Mouse (Mus musculus) lung, embryonic 16.5 days (tissue): ENCODE data around the gene Cycs. TPM values are rescaled to one million over a fixed set of nuclear protein-coding genes. Genes with fewer than 3 reads are reported as not detected.

Source experiments
- ATAC-seq: fragments of 200-750 bp; cut with Nextera tagmentation; 2 replicates; pipeline ENCODE4 v1.8.0; 2017; ENCODE audit warnings: low read depth, mild to moderate bottlenecking, moderate library complexity
- H3K27ac ChIP-seq: fragments of 300-500 bp; sonication (generic); 2 replicates; pipeline ENCODE4 v1.5.1; 2014; ENCODE audit warnings: mild to moderate bottlenecking, control low read depth, low read length
- H3K27me3 ChIP-seq: fragments of 300-500 bp; sonication (generic); 2 replicates; pipeline ENCODE4 v1.6.1; 2014; ENCODE audit warnings: low read depth, low read length, mixed read lengths; ENCODE audit not compliant: control insufficient read depth, insufficient read depth
- H3K36me3 ChIP-seq: fragments of 300-500 bp; sonication (generic); 2 replicates; pipeline ENCODE4 v1.6.1; 2014; ENCODE audit warnings: low read length; ENCODE audit not compliant: control insufficient read depth, insufficient read depth
- H3K4me1 ChIP-seq: fragments of 300-500 bp; sonication (generic); replicated peaks from 2 replicates; pipeline ENCODE4 v1.6.1; 2014; ENCODE audit warnings: low read length, mixed read lengths; ENCODE audit not compliant: control insufficient read depth, insufficient read depth
- H3K4me2 ChIP-seq: fragments of 300-500 bp; sonication (generic); 2 replicates; pipeline ENCODE4 v1.6.1; 2014; ENCODE audit warnings: low read depth, low read length, control low read depth
- H3K4me3 ChIP-seq: fragments of 300-500 bp; sonication (generic); 2 replicates; pipeline ENCODE4 v1.5.1; 2014; ENCODE audit warnings: mild to moderate bottlenecking, low read length, control low read depth
- H3K9ac ChIP-seq: fragments of 300-500 bp; sonication (generic); 2 replicates; pipeline ENCODE4 v1.6.1; 2014; ENCODE audit warnings: low read length, control low read depth
- H3K9me3 ChIP-seq: fragments of 300-500 bp; sonication (generic); 2 replicates; pipeline ENCODE4 v1.6.1; 2016; ENCODE audit warnings: low read length; ENCODE audit not compliant: control insufficient read depth
- WGBS: fragments of 180-500 bp; shearing (Covaris S2); extraction: QIAGEN DNeasy Blood & Tissue Kit; methylation state at CpG from one replicate; pipeline ENCODE4 v1.1.7; 2014; 5-methylcytosine and 5-hydroxymethylcytosine counted together
- polyA plus RNA-seq: library from polyadenylated mRNA; unstranded; fragments of >200 nt; fragmentation: Nextera tagmentation; extraction: Ambion mirVana; gene quantifications from 2 replicates; pipeline ENCODE4 v1.2.1, GENCODE M21; 2015

The Cycs gene
- polyA plus RNA-seq, 1 experiment from 2014 or later, result 53.7 TPM

DNA sequence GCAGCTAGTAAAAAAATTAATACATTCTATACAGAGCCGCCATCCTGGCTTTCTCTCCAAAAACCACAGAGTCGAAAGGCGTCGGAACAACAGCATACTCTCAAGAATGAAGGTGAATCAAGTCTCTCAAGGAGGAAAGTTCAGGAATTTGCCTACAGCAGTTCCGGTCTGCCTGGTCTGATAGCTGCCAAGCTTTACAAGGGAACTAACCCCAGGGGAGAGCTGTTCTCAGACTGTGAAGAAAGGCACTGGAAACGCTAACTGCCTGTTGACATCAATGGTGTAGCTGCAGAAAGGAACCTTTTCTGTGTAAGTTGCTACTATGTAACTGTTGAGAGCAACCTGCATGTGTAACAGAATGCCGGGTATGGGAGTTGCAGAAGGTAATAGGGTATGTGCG, 34.4 kb downstream of the Cycs start:
- no peaks in the 10 kb centered on the region for H3K36me3 ChIP-seq
- H3K9me3 ChIP-seq, result no peaks in the 10 kb centered on the region
- H3K27me3 ChIP-seq, result no peaks in the 10 kb centered on the region
- ATAC-seq, result no peak
- WGBS, result 75% methylated on average over 8 of the region's 8 CpGs
- no peak overlapping the region for H3K4me2 ChIP-seq
- no peaks in the 10 kb centered on the region for H3K4me1 ChIP-seq
- H3K27ac ChIP-seq, result no peak overlapping the region
- no peak overlapping the region for H3K4me3 ChIP-seq
- no peak overlapping the region for H3K9ac ChIP-seq

DNA sequence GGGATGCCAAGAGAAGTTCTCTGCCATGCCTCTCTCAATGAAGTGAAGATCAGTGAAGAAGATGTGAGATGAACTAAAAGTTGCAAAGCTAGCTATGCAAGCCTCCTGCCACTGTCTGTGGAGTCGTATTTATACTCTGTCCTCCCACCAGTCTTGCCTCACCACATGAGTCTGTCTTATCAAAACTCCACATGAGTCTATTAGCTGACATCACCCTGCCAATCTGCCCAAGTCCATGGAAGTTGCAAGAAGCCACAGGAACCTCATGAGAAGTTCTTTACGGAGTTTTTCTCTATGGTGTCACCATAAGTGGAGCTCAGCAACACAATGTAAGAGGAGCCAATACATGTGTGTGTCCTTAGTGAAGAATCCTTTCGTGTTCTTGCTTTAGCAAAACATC, 35.3 kb downstream of the Cycs start:
- Histone ChIP-seq H3K27me3 (no peaks in the 10 kb centered on the region), H3K4me1 (no peaks in the 10 kb centered on the region), H3K9me3 (no peaks in the 10 kb centered on the region), H3K27ac (no peak overlapping the region), H3K4me2 (no peak overlapping the region), H3K4me3 (no peak overlapping the region), H3K36me3 (no peaks in the 10 kb centered on the region), H3K9ac (no peak overlapping the region)
- 77% methylated on average over 3 of the region's 3 CpGs for WGBS
- no peak for ATAC-seq

DNA sequence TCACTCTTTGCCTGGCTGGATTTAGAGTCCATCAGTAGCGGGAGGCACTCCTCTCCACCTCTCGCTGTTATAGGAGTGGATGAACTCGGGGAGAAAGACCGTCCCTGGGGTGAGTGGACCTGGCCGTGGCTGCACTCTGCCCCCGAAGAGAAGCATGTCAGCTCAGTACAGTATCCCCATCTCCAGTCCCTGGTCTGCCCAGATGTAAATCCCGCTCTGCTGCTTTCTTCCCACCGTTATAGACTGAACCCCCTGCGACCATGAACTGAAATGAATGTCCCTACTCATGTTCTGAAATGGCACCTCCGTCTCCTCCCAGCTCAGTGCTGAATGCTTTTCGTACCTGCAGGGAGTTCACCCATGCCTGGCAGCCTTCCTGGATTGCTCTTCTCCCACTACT, 37.1 kb downstream of the Cycs start:
- no peak overlapping the region for H3K9ac ChIP-seq
- no peak overlapping the region for H3K27ac ChIP-seq
- H3K36me3 ChIP-seq, result no peaks in the 10 kb centered on the region
- no peaks in the 10 kb centered on the region for H3K4me1 ChIP-seq
- 78% methylated on average over 11 of the region's 11 CpGs for WGBS
- H3K4me2 ChIP-seq, result no peak overlapping the region
- H3K27me3 ChIP-seq, result no peaks in the 10 kb centered on the region
- no peaks in the 10 kb centered on the region for H3K9me3 ChIP-seq
- ATAC-seq, result no peak
- no peak overlapping the region for H3K4me3 ChIP-seq

DNA sequence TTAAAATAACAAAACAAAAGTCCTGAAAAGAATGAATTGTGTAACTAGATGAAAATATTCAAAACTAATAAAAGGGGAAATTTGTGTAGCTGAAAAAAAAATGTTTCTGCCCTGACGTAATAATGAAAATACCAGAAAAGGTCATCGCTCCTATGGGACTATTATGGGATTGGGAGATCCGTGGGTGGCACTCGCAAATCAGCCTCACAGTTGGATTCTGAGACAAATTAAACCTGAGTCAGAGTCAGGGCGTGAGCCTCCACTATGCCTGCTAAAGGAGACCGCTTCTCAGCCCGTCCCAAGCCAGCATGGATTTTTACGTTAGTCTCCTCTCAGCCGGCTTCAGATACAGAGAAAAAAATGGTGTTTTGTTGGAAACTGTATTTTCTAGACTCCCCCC, 38.9 kb downstream of the Cycs start:
- no peak overlapping the region for H3K9ac ChIP-seq
- H3K4me2 ChIP-seq, result no peak overlapping the region
- no peaks in the 10 kb centered on the region for H3K4me1 ChIP-seq
- no peaks in the 10 kb centered on the region for H3K9me3 ChIP-seq
- 74% methylated on average over 9 of the region's 9 CpGs for WGBS
- no peaks in the 10 kb centered on the region for H3K36me3 ChIP-seq
- no peak for ATAC-seq
- no peak overlapping the region for H3K4me3 ChIP-seq
- H3K27ac ChIP-seq, result no peak overlapping the region
- H3K27me3 ChIP-seq, result no peaks in the 10 kb centered on the region

DNA sequence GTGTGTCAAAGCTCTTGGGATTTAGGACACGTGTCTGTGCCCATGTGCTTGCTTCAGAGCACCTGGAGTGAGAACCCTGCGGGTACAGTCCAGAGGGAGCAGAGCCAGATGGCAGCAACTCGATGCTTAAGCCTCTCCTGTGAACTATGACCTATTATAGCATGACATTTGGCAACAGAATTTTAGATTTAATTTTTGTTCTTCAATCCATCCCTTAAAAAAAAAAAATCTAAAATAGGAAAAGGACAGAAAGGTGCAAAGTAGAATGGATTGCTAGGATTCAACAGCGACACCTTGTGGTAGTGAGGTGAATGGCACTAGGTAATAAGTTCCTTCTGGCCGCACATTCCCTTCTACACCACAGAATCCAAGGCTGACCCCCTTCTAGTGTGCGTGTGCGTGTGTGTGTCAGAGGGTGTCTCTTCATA, 39.7 kb downstream of the Cycs start:
- no peaks in the 10 kb centered on the region for H3K4me1 ChIP-seq
- no peaks in the 10 kb centered on the region for H3K9me3 ChIP-seq
- no peak for ATAC-seq
- no peaks in the 10 kb centered on the region for H3K36me3 ChIP-seq
- no peak overlapping the region for H3K9ac ChIP-seq
- 27% methylated on average over 7 of the region's 7 CpGs for WGBS
- H3K4me2 ChIP-seq, result no peak overlapping the region
- H3K4me3 ChIP-seq, result no peak overlapping the region
- H3K27me3 ChIP-seq, result no peaks in the 10 kb centered on the region
- H3K27ac ChIP-seq, result no peak overlapping the region

DNA sequence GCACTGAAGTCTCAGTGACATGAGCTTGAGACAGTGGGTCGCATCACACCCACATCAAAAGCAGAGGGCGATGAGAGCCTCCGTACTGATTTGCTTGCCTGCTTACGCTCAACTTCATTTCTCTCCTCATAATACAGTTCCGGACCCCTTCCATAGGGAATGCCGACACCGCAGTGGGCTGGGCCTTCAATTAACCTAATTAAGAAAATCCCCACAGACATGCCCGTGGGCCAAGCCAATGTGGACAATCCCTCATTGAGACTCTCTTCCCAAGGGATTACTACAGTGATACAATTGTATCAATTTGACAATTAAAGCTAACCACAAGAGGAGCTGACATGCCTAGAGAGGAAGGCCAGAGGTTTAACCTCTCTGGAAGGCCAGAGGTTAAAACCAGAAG, 40.5 kb downstream of the Cycs start:
- no peak for ATAC-seq

DNA sequence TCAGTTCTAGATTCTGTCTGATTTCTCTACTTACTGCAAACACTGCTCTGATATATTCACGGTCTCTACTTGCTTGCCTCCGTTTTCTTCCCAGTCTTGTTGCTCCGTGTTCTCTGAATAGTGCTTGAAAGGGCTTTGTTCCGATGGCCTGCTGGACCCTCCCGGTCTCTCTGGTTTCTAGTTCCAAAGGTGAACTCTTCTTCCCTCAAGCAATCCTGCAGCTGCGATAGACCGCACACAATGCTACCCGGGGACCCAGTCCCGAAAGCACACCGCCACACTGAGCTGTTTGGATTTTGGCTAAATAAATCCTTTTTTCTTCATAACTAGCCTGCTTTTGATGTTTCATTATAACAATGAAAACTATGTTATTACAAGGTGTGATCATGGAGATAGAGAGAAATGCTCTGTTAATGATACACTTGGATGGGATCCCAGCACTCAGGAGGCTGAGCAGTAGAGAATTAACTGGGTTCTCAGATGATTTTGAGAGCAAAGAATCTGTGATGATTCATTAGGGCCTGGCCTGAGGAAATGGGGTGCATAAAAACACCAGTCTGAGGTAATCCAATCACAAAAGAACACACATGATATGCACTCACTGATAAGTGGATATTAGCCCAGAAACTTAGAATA, 42.0 kb downstream of the Cycs start:
- Histone ChIP-seq H3K36me3 (no peaks in the 10 kb centered on the region), H3K4me3 (no peak overlapping the region), H3K27me3 (no peaks in the 10 kb centered on the region), H3K9me3 (no peaks in the 10 kb centered on the region), H3K27ac (no peak overlapping the region), H3K4me2 (no peak overlapping the region), H3K4me1 (no peaks in the 10 kb centered on the region), H3K9ac (no peak overlapping the region)
- 84% methylated on average over 10 of the region's 10 CpGs for WGBS
- no peak for ATAC-seq

More for the DNA sequence above, 40.5 kb downstream of the Cycs start:
- no peak overlapping the region for H3K9ac ChIP-seq
- H3K27ac ChIP-seq, result no peak overlapping the region
- H3K4me2 ChIP-seq, result no peak overlapping the region
- H3K4me3 ChIP-seq, result no peak overlapping the region
- H3K36me3 ChIP-seq, result no peaks in the 10 kb centered on the region
- H3K27me3 ChIP-seq, result no peaks in the 10 kb centered on the region
- no peaks in the 10 kb centered on the region for H3K9me3 ChIP-seq
- no peaks in the 10 kb centered on the region for H3K4me1 ChIP-seq
- WGBS, result 86% methylated on average over 8 of the region's 8 CpGs

DNA sequence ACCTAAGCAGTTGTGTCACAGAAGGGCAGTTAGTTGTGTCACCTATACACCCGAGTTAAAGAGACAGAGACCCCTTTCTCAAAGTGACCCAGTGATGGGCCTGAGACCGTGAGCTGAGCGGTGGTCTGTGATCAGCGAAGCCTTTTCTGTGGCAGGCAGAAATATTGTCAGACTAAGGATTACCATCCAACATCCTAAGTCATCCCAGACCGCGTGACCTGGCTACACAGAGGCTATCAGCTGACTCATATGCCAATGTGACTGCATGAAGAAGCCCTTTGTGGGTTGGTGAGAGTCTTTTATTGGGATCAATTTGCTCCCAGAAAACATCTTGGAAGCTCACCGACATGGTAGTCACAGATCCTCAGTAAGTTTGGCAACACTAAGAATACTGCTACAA, 43.6 kb downstream of the Cycs start:
- WGBS, result 89% methylated on average over 7 of the region's 7 CpGs
- H3K36me3 ChIP-seq, result no peaks in the 10 kb centered on the region
- no peak overlapping the region for H3K9ac ChIP-seq
- no peaks in the 10 kb centered on the region for H3K9me3 ChIP-seq
- no peak overlapping the region for H3K4me2 ChIP-seq
- no peak overlapping the region for H3K27ac ChIP-seq
- no peak for ATAC-seq
- H3K27me3 ChIP-seq, result no peaks in the 10 kb centered on the region
- H3K4me3 ChIP-seq, result no peak overlapping the region
- H3K4me1 ChIP-seq, result no peaks in the 10 kb centered on the region

DNA sequence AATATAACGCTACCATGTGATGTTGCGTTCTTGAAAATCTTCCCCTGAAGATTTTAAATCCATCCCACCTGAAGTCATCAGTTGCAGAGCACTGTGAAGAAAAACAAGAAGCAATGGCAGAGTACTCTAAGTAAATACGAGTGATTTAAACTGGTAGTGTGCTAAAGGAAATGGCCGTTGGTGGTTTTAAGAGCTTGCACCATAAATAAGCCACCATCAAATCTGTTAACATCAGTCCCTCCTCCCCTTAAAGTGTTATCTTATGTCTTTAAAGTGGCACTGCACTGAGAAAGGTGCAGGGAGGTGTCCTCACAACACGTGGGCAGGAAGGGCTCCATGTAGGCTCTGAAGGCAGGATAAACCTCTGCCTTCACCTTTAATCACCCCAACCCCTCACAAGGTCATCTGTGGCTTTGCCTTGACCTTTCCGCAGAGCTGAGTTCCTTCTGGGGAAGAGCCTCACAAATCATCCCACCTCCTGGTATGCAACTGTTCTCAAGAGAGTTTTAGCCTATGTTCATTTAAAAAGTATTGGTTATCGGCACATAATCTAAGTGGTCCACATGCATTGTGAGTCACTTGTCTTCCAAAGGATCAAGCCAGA, 44.7 kb downstream of the Cycs start:
- Histone ChIP-seq H3K9ac (no peak overlapping the region), H3K9me3 (no peaks in the 10 kb centered on the region), H3K36me3 (no peaks in the 10 kb centered on the region), H3K27me3 (no peaks in the 10 kb centered on the region), H3K27ac (no peak overlapping the region), H3K4me3 (no peak overlapping the region), H3K4me1 (no peaks in the 10 kb centered on the region), H3K4me2 (no peak overlapping the region)
- no peak for ATAC-seq
- WGBS, result 77% methylated on average over 7 of the region's 7 CpGs
